Mouse (Mus musculus): Measurements from ENCODE around the gene Arsg.

The Arsg gene

GRCm38 (mm10) chr11:109473171-109474085 is at the start of gene Arsg, which contains the start of gene Slc16a6:
Gene Arsg (plus strand): TSS chr11:109473374.
Gene Slc16a6 (minus strand): TSS chr11:109473598.
- DNase-seq (ENCODE audit: low read depth, low spot score), result peak; percentile 96

DNA sequence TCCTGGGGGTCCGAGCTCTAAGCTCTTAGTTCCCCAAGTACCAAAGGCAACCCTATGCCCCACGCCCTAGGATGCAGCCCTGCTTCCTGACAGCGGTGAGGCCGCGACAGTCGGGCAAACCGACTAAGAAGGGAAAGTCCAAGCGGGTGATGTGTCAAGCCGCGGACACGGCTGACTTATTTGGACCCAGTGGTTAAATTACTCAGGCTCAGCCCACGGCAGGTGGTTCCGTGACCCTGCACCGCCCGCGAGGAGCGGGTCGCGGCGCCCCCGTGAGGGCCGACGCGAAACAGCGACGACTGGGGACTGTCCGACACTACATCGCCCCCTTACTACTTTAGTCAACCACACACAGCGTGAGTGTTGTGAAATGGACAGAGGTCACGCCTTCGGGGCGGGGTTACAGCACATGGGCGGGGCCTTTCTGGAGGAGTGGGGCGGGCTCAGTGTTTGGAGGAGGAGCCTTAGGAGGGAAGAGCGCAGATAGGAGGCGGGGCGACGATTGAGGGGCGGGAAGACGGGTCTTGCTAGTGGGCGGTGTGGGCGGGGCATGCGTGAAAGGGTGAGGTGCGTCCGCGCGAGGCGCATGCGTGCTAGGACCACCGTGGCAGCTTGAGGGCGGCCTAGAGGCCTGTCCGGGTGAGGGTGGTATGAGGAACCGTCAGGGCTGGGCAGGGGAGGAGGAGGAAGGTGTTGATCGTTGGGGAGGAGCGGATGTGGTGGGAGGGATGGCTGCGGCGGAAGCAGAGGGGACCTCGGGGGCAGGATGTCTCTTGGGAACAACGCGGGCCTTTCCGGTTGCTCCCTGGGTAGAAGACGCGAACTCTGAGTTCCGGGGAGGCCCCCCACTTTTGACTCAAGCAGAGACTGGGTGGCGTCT is 47.5 kb upstream of the Arsg start, which contains the start of gene Amz2:
Gene Amz2, plus strand, starts transcription at position 555 of the 880 bp plus-strand sequence.
- DNase-seq (ENCODE audit: low read depth, low spot score), result peak; percentile 100

DNA sequence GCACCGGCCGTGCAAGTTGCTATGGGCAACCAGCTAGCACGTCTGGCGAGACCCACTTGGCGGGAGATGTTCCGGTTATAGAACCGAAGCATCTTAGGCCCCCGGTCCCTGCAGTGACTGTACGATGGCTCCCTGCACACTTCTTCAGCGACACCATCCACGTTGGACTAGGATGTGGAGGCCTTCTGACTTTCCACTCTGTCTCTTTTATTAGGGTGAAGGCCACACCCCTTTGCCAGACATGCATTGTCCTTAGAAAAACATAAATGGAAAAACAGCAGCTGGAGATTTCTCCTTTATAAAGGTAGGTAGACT is 46.9 kb upstream of the Arsg start:
- DNase-seq (ENCODE audit: low read depth, low spot score), result no peak

DNA sequence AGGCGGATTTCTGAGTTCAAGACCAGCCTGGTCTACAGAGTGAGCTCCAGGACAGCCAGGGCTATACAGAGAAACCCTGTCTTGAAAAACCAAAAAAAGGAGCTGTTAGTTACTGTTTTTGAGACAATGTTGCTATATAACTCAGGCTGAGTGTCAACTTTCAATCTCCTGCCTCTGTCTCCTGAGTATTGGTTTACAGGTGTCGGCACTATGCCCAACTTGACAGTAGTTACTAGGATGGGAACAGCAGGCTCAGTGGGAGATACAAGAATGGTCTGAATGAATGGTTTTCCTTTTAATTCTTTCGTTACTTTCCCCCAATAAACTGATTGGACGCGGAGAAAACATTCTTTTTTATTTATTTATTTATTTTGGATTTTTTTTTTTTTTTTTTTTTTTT is 45.8 kb upstream of the Arsg start:
- peak; percentile 51 for DNase-seq (ENCODE audit: low read depth, low spot score)

DNA sequence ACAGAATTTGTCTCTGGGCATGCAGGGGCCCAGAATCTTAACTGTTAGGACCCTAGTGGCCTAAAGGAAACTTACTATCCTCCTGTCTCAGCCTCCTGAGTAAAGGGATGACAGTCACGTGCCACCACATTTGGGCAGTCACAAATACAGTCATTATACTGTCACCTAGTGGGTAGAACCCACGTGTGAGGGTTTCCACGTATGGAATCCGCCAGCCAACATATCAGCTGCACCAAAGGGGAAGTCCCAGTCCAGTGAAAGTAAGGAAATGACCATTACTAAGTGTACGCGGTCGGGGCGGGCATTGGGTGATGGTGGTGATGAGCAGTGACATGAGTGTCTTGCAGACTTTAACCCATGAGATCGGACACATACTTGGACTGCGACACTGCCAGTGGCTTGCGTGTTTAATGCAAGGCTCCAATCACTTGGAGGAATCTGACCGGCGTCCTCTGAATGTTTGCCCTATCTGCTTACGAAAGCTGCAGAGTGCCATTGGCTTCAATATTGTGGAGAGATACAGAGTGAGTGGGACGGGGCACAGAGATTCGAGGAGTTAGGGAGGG is 38.9 kb upstream of the Arsg start:
- no peak for DNase-seq (ENCODE audit: low read depth, low spot score)

DNA sequence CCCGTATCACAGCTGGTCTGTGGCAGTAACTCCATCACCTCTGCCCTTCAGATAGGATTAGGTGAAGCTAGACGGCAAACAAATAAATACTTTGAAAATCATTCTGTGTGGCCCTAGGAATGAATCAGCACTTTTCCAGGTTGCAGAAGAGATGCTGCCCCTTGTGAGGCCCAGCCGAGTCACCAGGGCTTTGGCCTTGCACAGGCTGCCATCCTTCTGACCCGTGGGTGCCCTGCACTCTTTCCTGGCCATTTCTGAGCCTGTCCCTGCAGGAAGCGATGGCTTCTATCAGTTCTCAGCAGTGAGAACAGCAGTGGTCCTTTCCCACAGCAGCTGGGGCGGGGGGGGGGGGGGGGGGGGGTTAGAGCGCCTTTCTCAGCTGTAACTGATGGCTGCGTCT is 36.3 kb upstream of the Arsg start:
- no peak for DNase-seq (ENCODE audit: low read depth, low spot score)

GRCm38 (mm10) chr11:109439209-109439608 is 34.0 kb upstream of the Arsg start:
- DNase-seq (ENCODE audit: low read depth, low spot score), result no peak

DNA sequence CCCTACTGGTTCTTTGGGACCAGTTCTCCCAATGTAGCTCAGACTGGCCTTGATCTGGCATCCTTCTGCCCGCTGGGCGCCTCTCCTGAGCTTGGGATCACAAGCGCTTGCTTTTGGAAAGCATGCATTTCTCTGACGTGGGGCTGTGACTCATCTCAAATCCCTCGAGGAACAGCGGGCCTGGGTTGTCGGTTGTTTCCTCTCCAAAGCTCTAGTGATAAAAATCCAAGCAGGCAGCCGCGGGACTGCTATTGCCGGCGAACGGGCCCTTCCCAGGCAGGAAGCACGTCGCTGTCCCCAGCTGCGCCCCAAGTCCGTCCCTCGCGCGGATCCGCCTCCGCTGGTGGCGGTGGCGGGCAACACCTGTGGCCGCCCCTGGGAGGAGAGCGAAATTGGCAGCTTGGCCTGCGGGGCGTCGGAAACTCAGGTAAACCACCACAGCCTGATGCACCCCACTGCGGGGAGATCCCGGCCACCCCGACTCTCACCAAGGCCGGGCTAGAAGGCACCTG is 33.3 kb upstream of the Arsg start:
- DNase-seq (ENCODE audit: low read depth, low spot score), result peak; percentile 95

GRCm38 (mm10) chr11:109440641-109441040 is 32.5 kb upstream of the Arsg start:
- peak; percentile 70 for DNase-seq (ENCODE audit: low read depth, low spot score)

DNA sequence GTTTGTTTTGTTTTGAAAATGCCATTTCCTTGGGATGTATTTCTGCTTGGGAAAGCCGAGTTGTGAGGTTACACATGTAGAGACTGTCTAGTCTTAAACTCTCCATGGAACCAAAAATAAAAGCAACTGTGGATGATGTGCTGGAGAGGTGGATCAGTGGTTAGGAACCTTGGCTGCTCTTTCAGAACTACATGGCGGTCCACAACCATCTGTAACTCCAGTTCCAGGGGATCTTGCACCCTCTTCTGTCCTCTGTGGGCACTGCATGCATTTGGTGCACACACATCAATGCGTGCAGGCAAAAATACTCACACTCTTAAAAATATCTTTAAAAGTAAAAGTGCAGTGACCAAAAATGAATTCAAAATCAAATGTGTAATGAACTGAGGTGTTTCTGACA is 32.1 kb upstream of the Arsg start:
- DNase-seq (ENCODE audit: low read depth, low spot score), result peak; percentile 86

DNA sequence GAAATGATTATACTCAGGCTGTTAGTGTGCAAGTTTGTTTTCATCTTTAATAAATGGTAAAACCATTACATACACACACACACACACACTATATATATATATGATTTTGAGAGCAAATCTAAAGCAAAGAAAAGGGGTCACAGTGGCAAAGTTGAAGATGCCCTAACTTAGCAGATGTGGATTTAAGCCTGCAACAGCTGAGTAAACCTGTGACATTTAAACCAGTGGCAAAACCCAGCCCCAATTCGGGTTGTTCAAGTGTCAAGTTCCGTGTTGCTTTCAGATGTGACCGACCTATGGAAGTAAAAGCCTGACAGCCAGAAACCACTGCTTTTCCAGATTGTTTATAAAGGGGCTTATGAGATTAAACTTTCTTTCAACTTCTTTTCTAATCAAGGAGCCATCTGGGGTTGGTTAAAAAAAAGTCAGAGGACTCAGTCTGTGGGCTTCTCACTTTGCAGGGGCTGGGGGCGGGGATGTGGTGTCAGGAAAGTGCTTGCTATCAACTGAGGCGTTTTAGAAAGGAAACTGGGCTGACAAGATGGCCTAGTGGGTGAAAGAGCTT is 30.9 kb upstream of the Arsg start:
- DNase-seq (ENCODE audit: low read depth, low spot score), result no peak

GRCm38 (mm10) chr11:109443468-109444263 is 29.5 kb upstream of the Arsg start:
- peak; percentile 34 for DNase-seq (ENCODE audit: low read depth, low spot score)

GRCm38 (mm10) chr11:109444600-109444999 is 28.6 kb upstream of the Arsg start:
- DNase-seq (ENCODE audit: low read depth, low spot score), result peak; percentile 49

- peak; percentile 74 for DNase-seq (ENCODE audit: low read depth, low spot score)
Observed at GRCm38 (mm10) chr11:109445438-109446035, 27.6 kb upstream of the Arsg start.

DNA sequence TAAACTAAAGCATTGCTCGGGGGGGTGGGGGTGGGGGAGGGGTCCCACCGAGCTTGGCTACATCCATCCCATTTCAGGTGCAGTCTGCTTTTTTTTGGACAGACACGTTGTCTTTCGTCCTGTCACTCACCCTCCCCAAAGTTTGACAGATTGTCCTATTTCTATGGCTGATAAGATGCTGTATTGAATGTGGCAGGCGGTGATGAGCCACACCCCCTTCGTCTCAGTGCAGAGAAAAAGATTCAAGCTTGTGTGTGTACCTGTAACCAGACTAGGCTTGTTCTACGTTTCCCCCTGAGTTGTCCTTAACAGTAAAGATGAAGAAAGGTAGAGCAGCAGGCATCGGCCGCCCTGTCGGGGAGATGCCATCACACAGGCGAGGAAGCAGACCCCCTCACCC is 22.0 kb upstream of the Arsg start:
- no peak for DNase-seq (ENCODE audit: low read depth, low spot score)

DNA sequence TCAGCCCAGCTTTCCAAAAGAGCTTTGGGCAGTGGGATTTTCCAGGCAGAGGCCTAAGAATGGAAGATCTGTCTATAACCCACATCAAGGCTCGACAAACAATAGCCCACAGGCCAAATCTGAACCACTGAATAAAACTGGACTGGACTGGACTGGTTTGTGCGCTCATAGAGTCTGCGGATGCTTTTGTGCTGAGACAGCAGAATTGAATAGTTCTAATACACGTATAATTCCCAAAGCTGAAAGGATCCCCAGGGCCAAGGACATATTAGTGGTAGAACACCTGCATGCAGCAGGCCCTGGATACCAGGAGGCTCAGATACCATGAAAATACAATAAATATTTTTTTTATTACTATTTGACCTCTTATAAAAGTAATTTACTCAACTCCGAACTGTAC is 16.9 kb upstream of the Arsg start:
- no peak for DNase-seq (ENCODE audit: low read depth, low spot score)

- DNase-seq (ENCODE audit: low read depth, low spot score), result no peak
Observed at GRCm38 (mm10) chr11:109458165-109458564, 15.0 kb upstream of the Arsg start.

GRCm38 (mm10) chr11:109460586-109460985 is 12.6 kb upstream of the Arsg start:
- DNase-seq (ENCODE audit: low read depth, low spot score), result no peak

- no peak for DNase-seq (ENCODE audit: low read depth, low spot score)
Observed at GRCm38 (mm10) chr11:109465068-109465467, 8.1 kb upstream of the Arsg start.

DNA sequence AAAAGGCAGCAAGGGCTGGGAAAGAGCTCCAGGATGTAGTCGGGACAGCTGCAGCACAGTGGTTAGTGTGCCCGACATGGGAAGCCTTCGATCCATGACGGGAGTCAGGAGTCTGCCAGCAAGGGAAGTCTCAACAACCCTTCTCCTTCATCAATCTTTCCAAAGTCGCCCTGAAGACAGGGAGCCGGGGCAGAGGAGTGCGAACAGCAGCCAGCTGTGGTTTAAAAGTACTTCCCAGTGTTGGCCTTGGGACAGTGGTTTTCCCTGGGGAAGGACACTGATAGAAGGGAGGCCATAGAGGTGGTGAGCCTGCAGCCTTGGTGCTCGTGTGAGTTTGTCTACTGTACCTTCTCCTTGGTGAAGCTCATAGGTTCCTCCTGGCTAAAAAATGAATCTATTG is 6.2 kb upstream of the Arsg start:
- no peak for DNase-seq (ENCODE audit: low read depth, low spot score)

All from A20 (cell line).